In the genomic region with DNA sequence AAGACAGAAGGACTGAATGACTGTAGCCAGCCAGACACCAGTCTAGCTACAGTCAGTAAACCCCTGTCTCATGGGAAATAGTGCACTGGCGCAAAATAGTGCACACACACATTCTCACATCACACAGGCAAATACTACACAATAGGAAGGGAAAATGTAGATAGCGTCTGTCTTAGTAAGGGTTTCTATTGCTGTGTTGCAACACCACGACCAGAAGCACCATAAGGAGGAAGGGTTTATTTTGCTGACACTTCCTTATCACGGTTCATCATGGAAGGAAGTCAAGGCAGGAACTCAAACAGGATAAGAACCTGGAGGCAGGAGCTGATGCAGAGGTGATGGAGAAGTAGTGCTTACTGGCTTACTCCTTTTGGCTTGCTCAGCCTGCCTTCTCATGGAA, we compare ENCODE assay signal across 29 mouse cellular contexts. TPM values are rescaled to one million over a fixed set of nuclear protein-coding genes. Genes with fewer than 3 reads are reported as not detected.
DNase-seq lines count a peak whose midpoint lies in the region; ATAC-seq and TF ChIP-seq lines count a peak whose summit lies in the region.
"Had no signal": no experiment of that assay in that cellular context is flagged by ENCODE, and none has a peak within 500 bp of the region (broad histone marks: within the 10 kb centered on the region; RNA-seq: fewer than 3 reads in every experiment).

No protein-coding gene starts in this region.

- ATAC-seq in heart, embryonic 13.5 days (ENCODE audit: extremely low read depth, insufficient number of reproducible peaks, low FRiP score, low TSS enrichment) = no peak
- ATAC-seq in intestine, postnatal 0 days = peak; percentile 53; the same call in 1 of the 2 replicates
- ATAC-seq: forebrain, embryonic 15.5 days had no signal

- 0 out of 2 replicates have a peak overlapping the region, but pooled peaks have one; percentile 20 for H3K27ac ChIP-seq in heart, embryonic 13.5 days (replicated peaks)
- 0 out of 2 replicates have a peak overlapping the region, but pooled peaks have one; percentile 4 for H3K27ac ChIP-seq in embryonic facial prominence, embryonic 10.5 days (replicated peaks)
- no peak overlapping the region for H3K27ac ChIP-seq in intestine, postnatal 0 days (ENCODE audit: low read depth, low read length)
- H3K27ac ChIP-seq: embryonic facial prominence, embryonic 12.5 days; forebrain, embryonic 10.5 days; forebrain, embryonic 15.5 days; hindbrain, embryonic 14.5 days; liver, embryonic 14.5 days; lung, embryonic 15.5 days; midbrain, embryonic 12.5 days; neural tube, embryonic 12.5 days had no signal

- 57% methylated on average over 4 of the region's 4 CpGs for WGBS in heart, embryonic 13.5 days
- 88% methylated on average over 4 of the region's 4 CpGs for WGBS in embryonic facial prominence, embryonic 10.5 days
- WGBS in intestine, postnatal 0 days = 43% methylated on average over 4 of the region's 4 CpGs

- intact Hi-C loops in heart, postnatal 25 days (cut with DNase I) = no loop called here

- H3K36me3 ChIP-seq in heart, embryonic 13.5 days = no peaks in the 10 kb centered on the region
- H3K36me3 ChIP-seq in embryonic facial prominence, embryonic 10.5 days (replicated peaks) = no peaks in the 10 kb centered on the region
- no peaks in the 10 kb centered on the region for H3K36me3 ChIP-seq in intestine, postnatal 0 days (ENCODE audit: control insufficient read depth, insufficient read depth)
- H3K36me3 ChIP-seq: embryonic facial prominence, embryonic 12.5 days; forebrain, embryonic 10.5 days; forebrain, embryonic 15.5 days; lung, embryonic 15.5 days; midbrain, embryonic 12.5 days; neural tube, embryonic 12.5 days had no signal

- H3K4me2 ChIP-seq in heart, embryonic 13.5 days = no peak overlapping the region
- no peak overlapping the region for H3K4me2 ChIP-seq in intestine, postnatal 0 days (replicated peaks; ENCODE audit: low read depth)
- H3K4me2 ChIP-seq: embryonic facial prominence, embryonic 12.5 days; forebrain, embryonic 15.5 days; heart, embryonic 11.5 days; hindbrain, embryonic 14.5 days; lung, embryonic 15.5 days; midbrain, embryonic 12.5 days; neural tube, embryonic 12.5 days had no signal

- H3K4me3 ChIP-seq in heart, embryonic 13.5 days = no peak overlapping the region
- H3K4me3 ChIP-seq in embryonic facial prominence, embryonic 10.5 days = no peak overlapping the region
- H3K4me3 ChIP-seq in intestine, postnatal 0 days (ENCODE audit: low read depth, low read length) = no peak overlapping the region
- H3K4me3 ChIP-seq: embryonic facial prominence, embryonic 12.5 days; forebrain, embryonic 10.5 days; forebrain, embryonic 15.5 days; layer of hippocampus, adult 2 months; left cerebral cortex, adult 2 months; lung, embryonic 15.5 days; megakaryocyte, embryonic 14.5 days; midbrain, embryonic 12.5 days; myocyte; neural tube, embryonic 12.5 days had no signal

- no peak for TF ChIP-seq CTCF in intestine, postnatal 0 days (IDR thresholded peaks at IDR 0.05; ENCODE audit: low read depth)

- no peaks in the 10 kb centered on the region for H3K9me3 ChIP-seq in heart, embryonic 13.5 days
- H3K9me3 ChIP-seq in embryonic facial prominence, embryonic 10.5 days = no peaks in the 10 kb centered on the region
- no peaks in the 10 kb centered on the region for H3K9me3 ChIP-seq in intestine, postnatal 0 days (ENCODE audit: control insufficient read depth)
- H3K9me3 ChIP-seq: embryonic facial prominence, embryonic 12.5 days; forebrain, embryonic 10.5 days; forebrain, embryonic 15.5 days; lung, embryonic 15.5 days; megakaryocyte, embryonic 14.5 days; midbrain, embryonic 12.5 days; neural tube, embryonic 12.5 days had no signal

- H3K9ac ChIP-seq in heart, embryonic 13.5 days = no peak overlapping the region
- no peak overlapping the region for H3K9ac ChIP-seq in intestine, postnatal 0 days (ENCODE audit: low read depth, low read length)
- H3K9ac ChIP-seq: embryonic facial prominence, embryonic 12.5 days; forebrain, embryonic 15.5 days; hindbrain, embryonic 14.5 days; liver, embryonic 14.5 days; lung, embryonic 15.5 days; midbrain, embryonic 12.5 days; neural tube, embryonic 12.5 days had no signal

- no peak for DNase-seq in heart, postnatal 25 days (ENCODE audit: low spot score)
- peak; percentile 3 for DNase-seq in 416B (ENCODE audit: low read depth)
- no peak for DNase-seq in embryonic facial prominence, embryonic 10.5 days (ENCODE audit: low spot score)
- no peak for DNase-seq in ovary, adult 18-20 months (ENCODE audit: low spot score)
- no peak for DNase-seq in embryo, embryonic 10.5 days (ENCODE audit: low spot score)
- DNase-seq: adrenal gland, postnatal 25 days; B cell, adult 2 months; cerebellum, adult 11-12 months; cerebellum, postnatal 10 days; kidney, adult 2 months; kidney, postnatal 36 days; left cerebral cortex, postnatal 4 days; thymus, adult 2 months; thymus, postnatal 4 days had no signal

- no peaks in the 10 kb centered on the region for H3K27me3 ChIP-seq in heart, embryonic 13.5 days (replicated peaks)
- H3K27me3 ChIP-seq in embryonic facial prominence, embryonic 10.5 days (replicated peaks; ENCODE audit: low read depth, poor library complexity, severe bottlenecking) = no peaks in the 10 kb centered on the region
- no peaks in the 10 kb centered on the region for H3K27me3 ChIP-seq in intestine, postnatal 0 days (replicated peaks; ENCODE audit: control insufficient read depth, insufficient read depth, low read length)
- H3K27me3 ChIP-seq: embryonic facial prominence, embryonic 12.5 days; forebrain, embryonic 15.5 days; lung, embryonic 15.5 days; megakaryocyte, embryonic 14.5 days; midbrain, embryonic 12.5 days; neural tube, embryonic 12.5 days had no signal

- H3K4me1 ChIP-seq in heart, embryonic 13.5 days = peaks cover 78% of the 10 kb centered on the region
- peaks cover 53% of the 10 kb centered on the region for H3K4me1 ChIP-seq in embryonic facial prominence, embryonic 10.5 days
- H3K4me1 ChIP-seq in intestine, postnatal 0 days (replicated peaks; ENCODE audit: control insufficient read depth, insufficient read depth, low read length) = no peaks in the 10 kb centered on the region
- H3K4me1 ChIP-seq: forebrain, embryonic 15.5 days; megakaryocyte, embryonic 14.5 days; neural tube, embryonic 12.5 days had no signal

RNA-seq across cellular contexts. Expression of a gene that starts 14.5 kb away (rescaled TPM):
- polyA plus RNA-seq in heart, embryonic 13.5 days (2015; fragmentation: Nextera tagmentation; extraction: Ambion mirVana) = 7.3 and 7.5 TPM in 2 replicates
- total RNA-seq in heart, postnatal 25 days (2021) = 10 to 100 TPM; 15.9 to 18.1 TPM
- 16.1 and 16.2 TPM in 2 replicates for polyA plus RNA-seq in embryonic facial prominence, embryonic 10.5 days (2016; fragmentation: Nextera tagmentation; extraction: Ambion mirVana)
- polyA plus RNA-seq in intestine, postnatal 0 days (2015; fragmentation: Nextera tagmentation; extraction: Ambion mirVana) = 4.2 and 5.4 TPM in 2 replicates
